Mouse (Mus musculus) liver, embryonic 14.5 days (tissue): ENCODE measurements around the gene Pbx4. TPM values are rescaled to one million over a fixed set of nuclear protein-coding genes. Genes with fewer than 3 reads are reported as not detected.

Source experiments
- ATAC-seq: fragments of 200-750 bp; cut with Nextera tagmentation; 2 replicates; pipeline ENCODE4 v1.8.0; 2017; ENCODE audit warnings: moderate number of reproducible peaks, mild to moderate bottlenecking, moderate library complexity; ENCODE audit not compliant: insufficient read depth
- DNase-seq, 3 experiments: peaks; one replicate each; pipeline ENCODE4 v3.0.0-alpha.2; 2012 to 2013; ENCODE audit warnings: low read depth in 3 of 3, low spot score in 3 of 3
- H3K27ac ChIP-seq: fragments of 300-500 bp; sonication (generic); 2 replicates; pipeline ENCODE4 v1.5.1; 2014; ENCODE audit warnings: moderate library complexity, mild to moderate bottlenecking, control low read depth, inconsistent platforms
- H3K27me3 ChIP-seq: fragments of 300-500 bp; sonication (generic); 2 replicates; pipeline ENCODE4 v1.6.1; 2014; ENCODE audit warnings: mild to moderate bottlenecking, low read length, moderate library complexity; ENCODE audit not compliant: control insufficient read depth, insufficient read depth
- H3K36me3 ChIP-seq: fragments of 300-500 bp; sonication (generic); replicated peaks from 2 replicates; pipeline ENCODE4 v1.6.1; 2014; ENCODE audit warnings: low read depth; ENCODE audit not compliant: control insufficient read depth, insufficient read depth
- H3K4me1 ChIP-seq, 2 experiments: fragments of 200-500 bp in 1 of 2; fragments of 300-500 bp in 1 of 2; sonication (generic) in 1 of 2; replicated peaks; 2 replicates each; pipeline ENCODE4 v1.6.1; 2012 to 2014; ENCODE audit warnings: antibody characterized with exemption in 1 of 2, inconsistent platforms in 1 of 2, low read length in 1 of 2; ENCODE audit not compliant: control insufficient read depth in 2 of 2, insufficient read depth in 2 of 2
- H3K4me2 ChIP-seq: fragments of 300-500 bp; sonication (generic); 2 replicates; pipeline ENCODE4 v1.6.1; 2014; ENCODE audit warnings: low read depth, mild to moderate bottlenecking, control low read depth, moderate library complexity
- H3K4me3 ChIP-seq, 2 experiments: fragments of 200-500 bp in 1 of 2; fragments of 300-500 bp in 1 of 2; sonication (generic) in 1 of 2; 2 replicates each; pipeline ENCODE4 v1.5.1; 2012 to 2014; ENCODE audit warnings: low read depth in 2 of 2, low read length in 2 of 2, mild to moderate bottlenecking in 2 of 2, control low read depth in 1 of 2, inconsistent platforms in 1 of 2, moderate library complexity in 1 of 2; ENCODE audit not compliant: insufficient read depth in 1 of 2
- H3K9ac ChIP-seq: fragments of 300-500 bp; sonication (generic); replicated peaks from 2 replicates; pipeline ENCODE4 v1.6.1; 2014; ENCODE audit warnings: mild to moderate bottlenecking, control low read depth, moderate library complexity
- H3K9me3 ChIP-seq: fragments of 300-500 bp; sonication (generic); 2 replicates; pipeline ENCODE4 v1.6.1; 2016; ENCODE audit warnings: low read length, mixed read lengths; ENCODE audit not compliant: control insufficient read depth
- CTCF ChIP-seq: IDR thresholded peaks from 2 replicates; pipeline ENCODE4 v1.5.1; 2016; ENCODE audit warnings: antibody characterized with exemption, low read depth, control low read depth
- EP300 ChIP-seq: IDR thresholded peaks from 2 replicates; pipeline ENCODE4 v1.6.1; 2016; ENCODE audit warnings: antibody characterized with exemption, low read depth
- WGBS: fragments of 180-500 bp; shearing (Covaris S2); extraction: QIAGEN DNeasy Blood & Tissue Kit; methylation state at CpG from one replicate; pipeline ENCODE4 v1.1.7; 2014; ENCODE audit not compliant: insufficient replicate concordance; 5-methylcytosine and 5-hydroxymethylcytosine counted together
- polyA plus RNA-seq, 2 experiments: library from polyadenylated mRNA; depleted of rRNA in 1 of 2; stranded (reverse) in 1 of 2; unstranded in 1 of 2; fragments of >200 nt; fragmentation: Nextera tagmentation in 1 of 2; extraction: Ambion mirVana in 1 of 2; gene quantifications; 2 replicates each; pipeline versions ENCODE4 v1.2.1 to v1.2.3; 2012 to 2014

Gene Pbx4
- polyA plus RNA-seq, 2 experiments = 1.7 to 2.5 TPM

DNA sequence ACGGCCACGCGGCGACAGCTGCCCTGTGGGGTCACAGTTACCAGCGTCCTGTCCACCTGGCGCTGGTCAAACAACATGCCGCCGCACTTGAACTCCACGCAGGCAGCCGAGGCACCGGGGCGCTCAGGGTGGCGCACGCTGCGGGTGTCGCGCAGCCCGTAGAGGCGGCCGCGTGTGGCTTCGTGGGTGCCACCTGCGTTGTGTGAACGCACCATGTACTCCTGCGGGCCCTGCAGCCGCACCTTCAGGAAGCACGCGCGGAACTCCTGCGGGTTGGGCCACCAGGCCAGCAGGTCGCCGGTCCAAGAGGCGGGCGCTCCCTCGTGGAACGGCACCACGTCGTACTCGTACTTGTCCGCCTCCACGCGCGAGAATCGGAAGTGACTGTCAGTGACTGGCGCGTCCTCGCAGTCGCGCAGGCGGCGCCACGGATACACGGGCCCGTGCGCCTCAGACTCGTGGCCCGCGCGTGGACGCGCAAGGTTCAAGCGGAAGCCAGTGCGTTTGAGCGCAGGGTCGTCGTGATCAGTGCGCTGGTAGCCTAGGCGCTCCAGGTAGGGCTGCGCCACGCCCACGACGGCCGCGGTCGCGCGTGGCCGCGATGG is 49.1 kb downstream of the Pbx4 start:
- H3K27me3 ChIP-seq = peaks cover 73% of the 10 kb centered on the region
- ATAC-seq = no peak
- no peaks in the 10 kb centered on the region for H3K4me1 ChIP-seq
- H3K9me3 ChIP-seq = no peaks in the 10 kb centered on the region
- H3K27ac ChIP-seq = no peak overlapping the region
- H3K9ac ChIP-seq = no peak overlapping the region
- WGBS = 21% methylated on average over 79 of the region's 79 CpGs
- DNase-seq = no peak
- H3K4me2 ChIP-seq = peak overlapping the region; percentile 33; the same call in 1 of the 2 replicates
- H3K4me3 ChIP-seq = 0 out of 4 replicates have a peak overlapping the region, but pooled peaks of 1 of the 2 experiments have one; percentile 20
- H3K36me3 ChIP-seq = no peaks in the 10 kb centered on the region
- no peak for TF ChIP-seq CTCF
- no peak for TF ChIP-seq EP300

DNA sequence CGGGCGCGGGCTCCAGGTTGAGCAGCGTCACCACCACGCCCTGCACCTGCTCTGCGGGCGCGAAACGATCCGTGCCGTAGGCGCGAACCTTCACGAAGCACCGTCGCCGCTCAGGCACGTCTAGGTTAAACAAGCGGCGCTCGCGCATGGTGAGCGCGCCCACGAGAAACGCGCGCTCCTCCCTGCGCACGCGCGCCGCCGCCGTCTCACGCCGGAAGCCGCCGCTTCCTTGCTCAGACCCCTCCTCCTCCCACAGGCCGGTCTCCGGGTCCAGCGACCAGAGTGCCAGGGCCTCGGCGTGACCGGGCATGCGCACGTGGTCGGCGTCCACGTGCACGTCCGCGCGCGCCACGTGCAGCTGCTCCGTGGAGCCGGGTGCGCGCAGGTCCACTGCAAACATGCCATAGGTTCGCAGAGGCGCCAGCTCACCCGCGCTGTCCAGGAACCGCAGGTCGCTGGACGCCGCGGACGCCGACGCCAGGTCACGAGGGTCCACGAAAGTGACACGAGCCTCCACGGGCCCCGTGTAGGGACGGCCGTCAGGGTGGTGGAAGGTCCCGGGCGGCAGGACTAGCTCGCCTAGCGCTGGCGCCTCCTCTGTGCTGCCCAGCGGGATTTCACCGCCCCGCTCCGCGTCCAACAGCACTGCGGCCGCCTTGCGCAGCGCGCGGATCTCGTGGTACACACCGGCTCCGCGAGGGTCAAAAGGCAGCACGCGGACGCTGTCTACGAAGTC is 49.9 kb downstream of the Pbx4 start:
- H3K36me3 ChIP-seq = no peaks in the 10 kb centered on the region
- peaks cover 82% of the 10 kb centered on the region for H3K27me3 ChIP-seq
- H3K27ac ChIP-seq = no peak overlapping the region
- peak overlapping the region; percentile 33; the same call in 1 of the 2 replicates for H3K4me2 ChIP-seq
- H3K4me1 ChIP-seq = no peaks in the 10 kb centered on the region
- TF ChIP-seq CTCF (no peak), EP300 (no peak)
- 9% methylated on average over 101 of the region's 103 CpGs for whole genome bisulfite sequencing
- no peak overlapping the region for H3K9ac ChIP-seq
- ATAC-seq = peak; percentile 36
- no peaks in the 10 kb centered on the region for H3K9me3 ChIP-seq
- no peak for DNase-seq
- peak overlapping the region in 1 of 2 experiments; percentile 20; a peak in 1 of 4 replicates for H3K4me3 ChIP-seq

DNA sequence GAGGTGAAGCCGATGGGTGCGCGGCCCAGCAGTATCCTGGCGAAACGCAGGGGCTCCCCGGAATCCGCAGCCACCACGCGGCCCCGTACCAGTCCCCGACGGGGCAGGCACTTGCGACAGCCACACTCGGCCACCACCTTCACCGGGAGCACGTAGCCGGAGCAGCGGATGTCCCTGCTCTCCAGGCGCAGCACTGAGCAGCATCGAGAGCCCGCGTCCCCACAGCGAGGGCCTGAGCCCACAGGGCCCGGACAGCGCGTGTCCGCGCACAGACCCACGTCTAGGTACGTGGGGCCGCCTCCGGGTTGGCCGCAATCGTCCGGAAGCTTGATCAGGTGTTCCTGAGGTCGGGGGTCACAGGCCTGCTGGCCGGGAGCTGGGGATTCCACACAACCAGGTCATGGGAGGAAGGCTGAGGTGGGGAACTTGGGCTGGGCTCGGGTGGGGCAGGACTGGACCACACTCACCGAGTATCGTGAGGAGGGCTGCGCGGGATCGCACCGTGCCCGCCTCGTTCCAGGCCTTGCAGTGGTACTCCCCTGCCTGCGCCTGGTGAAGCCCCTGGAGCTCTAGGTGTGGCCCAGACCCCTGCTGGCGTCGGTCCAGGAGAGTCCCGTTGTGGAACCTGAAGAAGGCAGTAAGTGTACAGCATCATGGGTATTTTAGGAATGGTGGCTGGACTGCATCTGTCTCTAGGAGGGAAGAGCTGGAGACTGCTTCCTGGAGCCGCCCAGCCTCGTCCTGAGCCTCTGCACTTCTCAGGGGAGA is 50.7 kb downstream of the Pbx4 start:
- Histone ChIP-seq H3K27ac (no peak overlapping the region), H3K9me3 (no peaks in the 10 kb centered on the region), H3K36me3 (no peaks in the 10 kb centered on the region), H3K4me2 (no peak overlapping the region), H3K4me3 (no peak overlapping the region), H3K27me3 (peaks cover 90% of the 10 kb centered on the region), H3K9ac (no peak overlapping the region), H3K4me1 (no peaks in the 10 kb centered on the region)
- WGBS = 19% methylated on average over 52 of the region's 52 CpGs
- TF ChIP-seq CTCF (no peak), EP300 (no peak)
- ATAC-seq (no peak), DNase-seq (no peak)

DNA sequence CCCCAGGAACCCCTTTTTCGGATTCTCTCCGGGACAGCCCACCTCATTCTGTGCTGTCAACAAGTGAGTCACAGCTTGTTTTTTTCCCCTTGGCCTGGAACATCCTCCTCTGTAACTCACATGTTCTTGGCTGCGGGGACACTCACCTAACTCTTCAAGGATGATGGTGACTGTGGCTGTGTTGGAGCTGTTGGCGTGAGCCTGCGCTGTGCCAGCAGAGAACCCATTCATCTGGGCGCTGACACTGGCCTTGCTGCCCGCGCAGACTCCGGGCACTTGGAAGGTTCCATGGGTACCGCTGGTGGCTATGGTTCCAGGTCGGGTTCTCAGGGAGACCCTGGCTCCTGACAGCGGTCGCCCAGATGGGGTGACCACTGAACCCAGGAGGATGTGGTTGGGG is 51.9 kb downstream of the Pbx4 start:
- Histone ChIP-seq H3K4me3 (no peak overlapping the region), H3K4me1 (no peaks in the 10 kb centered on the region), H3K27ac (no peak overlapping the region), H3K9me3 (no peaks in the 10 kb centered on the region), H3K36me3 (no peaks in the 10 kb centered on the region), H3K9ac (no peak overlapping the region), H3K4me2 (no peak overlapping the region), H3K27me3 (peaks cover 100% of the 10 kb centered on the region)
- ATAC-seq (no peak), DNase-seq (no peak)
- 50% methylated on average over 13 of the region's 13 CpGs for WGBS
- TF ChIP-seq EP300 (no peak), CTCF (no peak)
